In genomic region chr5:44085871-44086270, GRCm38 (mm10) we compare ENCODE assay signal across 15 mouse cellular contexts. TPM values are rescaled to one million over a fixed set of nuclear protein-coding genes. Genes with fewer than 3 reads are reported as not detected.
"Had no signal": no experiment of that assay in that cellular context is flagged by ENCODE, and none has a peak within 500 bp of the region (broad histone marks: within the 10 kb centered on the region; RNA-seq: fewer than 3 reads in every experiment).

No protein-coding gene starts in this region.

- ATAC-seq: lung, postnatal 0 days; midbrain, embryonic 13.5 days had no signal

- H3K4me3 ChIP-seq: left cerebral cortex, adult 2 months; limb, embryonic 10.5 days; liver, embryonic 15.5 days; midbrain, embryonic 13.5 days; myocyte; neural tube, embryonic 12.5 days had no signal

- DNase-seq: kidney, postnatal 4 days; lung, adult 2 months; lung, postnatal 36 days; right cerebral cortex, adult 18-20 months; thymus, postnatal 14 days had no signal

- H3K27me3 ChIP-seq: liver, embryonic 15.5 days; midbrain, embryonic 13.5 days; neural tube, embryonic 12.5 days had no signal

- H3K27ac ChIP-seq: kidney, postnatal 0 days; left cerebral cortex, adult 2 months; limb, embryonic 10.5 days; liver, embryonic 15.5 days; midbrain, embryonic 13.5 days; neural tube, embryonic 12.5 days; stomach, postnatal 0 days had no signal

- H3K9ac ChIP-seq: liver, embryonic 15.5 days; midbrain, embryonic 13.5 days; neural tube, embryonic 12.5 days had no signal

- H3K4me2 ChIP-seq: liver, embryonic 11.5 days; liver, embryonic 15.5 days; midbrain, embryonic 13.5 days; neural tube, embryonic 12.5 days had no signal

- H3K9me3 ChIP-seq: limb, embryonic 10.5 days; liver, embryonic 15.5 days; midbrain, embryonic 13.5 days; neural tube, embryonic 12.5 days had no signal

- H3K4me1 ChIP-seq: liver, embryonic 15.5 days; midbrain, embryonic 13.5 days; neural tube, embryonic 12.5 days had no signal

- H3K36me3 ChIP-seq: liver, embryonic 15.5 days had no signal

RNA-seq across cellular contexts. Expression of gene Prom1, which starts 16.0 kb away (rescaled TPM):
- polyA plus RNA-seq: myocyte had no signal
